Mouse (Mus musculus): Measurements from ENCODE around the gene Gipr.
A peak's percentile ranks its signal among the peaks of the same experiment; 100 is the strongest.

Gipr gene

GRCm38 (mm10) chr7:19184250-19184649 lies 18.3 kb upstream of the Gipr start:
- H3K36me3 ChIP-seq (ENCODE audit: insufficient read depth, low read length): peaks cover 39% of the 10 kb centered on the region
- H3K9me3 ChIP-seq (ENCODE audit: low read length): no peaks in the 10 kb centered on the region
- H3K27me3 ChIP-seq (ENCODE audit: insufficient read depth, low read length): peaks cover 5% of the 10 kb centered on the region; the same call in 1 of the 2 replicates
- TF ChIP-seq CTCF (conservative IDR thresholded peaks at IDR 0.05; ENCODE audit: low read length) (no peak), NANOG (IDR thresholded peaks at IDR 0.05; ENCODE audit: borderline replicate concordance, low read length) (no peak), POU5F1 (IDR thresholded peaks at IDR 0.05; ENCODE audit: borderline replicate concordance, low read length) (no peak)
- peaks cover 67% of the 10 kb centered on the region for H3K4me1 ChIP-seq (replicated peaks; ENCODE audit: low read depth, low read length)
- no peak overlapping the region for H3K4me3 ChIP-seq (replicated peaks; ENCODE audit: low read length)

- Histone ChIP-seq H3K4me3 (replicated peaks; ENCODE audit: low read length) (peak overlapping the region; percentile 83), H3K36me3 (ENCODE audit: insufficient read depth, low read length) (peaks cover 17% of the 10 kb centered on the region), H3K9me3 (ENCODE audit: low read length) (no peaks in the 10 kb centered on the region), H3K4me1 (replicated peaks; ENCODE audit: low read depth, low read length) (peaks cover 88% of the 10 kb centered on the region), H3K27me3 (ENCODE audit: insufficient read depth, low read length) (peaks cover 26% of the 10 kb centered on the region)
- TF ChIP-seq CTCF (conservative IDR thresholded peaks at IDR 0.05; ENCODE audit: low read length) (no peak), NANOG (IDR thresholded peaks at IDR 0.05; ENCODE audit: borderline replicate concordance, low read length) (no peak), POU5F1 (IDR thresholded peaks at IDR 0.05; ENCODE audit: borderline replicate concordance, low read length) (no peak)
Observed at GRCm38 (mm10) chr7:19180862-19181429, 15.0 kb upstream of the Gipr start.

GRCm38 (mm10) chr7:19179936-19180335 lies 14.0 kb upstream of the Gipr start:
- TF ChIP-seq NANOG (IDR thresholded peaks at IDR 0.05; ENCODE audit: borderline replicate concordance, low read length): no peak
- no peak for TF ChIP-seq CTCF (conservative IDR thresholded peaks at IDR 0.05; ENCODE audit: low read length)
- no peak for TF ChIP-seq POU5F1 (IDR thresholded peaks at IDR 0.05; ENCODE audit: borderline replicate concordance, low read length)
- H3K4me3 ChIP-seq (replicated peaks; ENCODE audit: low read length): peak overlapping the region; percentile 71
- peaks cover 78% of the 10 kb centered on the region for H3K4me1 ChIP-seq (replicated peaks; ENCODE audit: low read depth, low read length)
- H3K27me3 ChIP-seq (ENCODE audit: insufficient read depth, low read length): peaks cover 26% of the 10 kb centered on the region
- H3K36me3 ChIP-seq (ENCODE audit: insufficient read depth, low read length): peaks cover 10% of the 10 kb centered on the region
- H3K9me3 ChIP-seq (ENCODE audit: low read length): no peaks in the 10 kb centered on the region

GRCm38 (mm10) chr7:19179173-19179572 lies 13.2 kb upstream of the Gipr start:
- TF ChIP-seq POU5F1 (IDR thresholded peaks at IDR 0.05; ENCODE audit: borderline replicate concordance, low read length): no peak
- no peak; the same call in 1 of the 2 replicates for TF ChIP-seq CTCF (conservative IDR thresholded peaks at IDR 0.05; ENCODE audit: low read length)
- no peak for TF ChIP-seq NANOG (IDR thresholded peaks at IDR 0.05; ENCODE audit: borderline replicate concordance, low read length)
- H3K27me3 ChIP-seq (ENCODE audit: insufficient read depth, low read length): peaks cover 26% of the 10 kb centered on the region
- peak overlapping the region; percentile 71 for H3K4me3 ChIP-seq (replicated peaks; ENCODE audit: low read length)
- H3K4me1 ChIP-seq (replicated peaks; ENCODE audit: low read depth, low read length): peaks cover 73% of the 10 kb centered on the region
- H3K36me3 ChIP-seq (ENCODE audit: insufficient read depth, low read length): 0 out of 2 replicates have a peak, but pooled peaks cover 6% of the 10 kb centered on the region
- H3K9me3 ChIP-seq (ENCODE audit: low read length): no peaks in the 10 kb centered on the region

GRCm38 (mm10) chr7:19178443-19179092 lies 12.6 kb upstream of the Gipr start:
- peaks cover 69% of the 10 kb centered on the region for H3K4me1 ChIP-seq (replicated peaks; ENCODE audit: low read depth, low read length)
- peak; percentile 88 for TF ChIP-seq CTCF (conservative IDR thresholded peaks at IDR 0.05; ENCODE audit: low read length)
- TF ChIP-seq NANOG (IDR thresholded peaks at IDR 0.05; ENCODE audit: borderline replicate concordance, low read length): no peak
- no peaks in the 10 kb centered on the region for H3K9me3 ChIP-seq (ENCODE audit: low read length)
- H3K36me3 ChIP-seq (ENCODE audit: insufficient read depth, low read length): 0 out of 2 replicates have a peak, but pooled peaks cover 6% of the 10 kb centered on the region
- H3K27me3 ChIP-seq (ENCODE audit: insufficient read depth, low read length): peaks cover 26% of the 10 kb centered on the region
- H3K4me3 ChIP-seq (replicated peaks; ENCODE audit: low read length): peak overlapping the region; percentile 66

GRCm38 (mm10) chr7:19178035-19178434 lies 12.1 kb upstream of the Gipr start:
- Histone ChIP-seq H3K4me3 (replicated peaks; ENCODE audit: low read length) (peak overlapping the region; percentile 43), H3K9me3 (ENCODE audit: low read length) (no peaks in the 10 kb centered on the region), H3K4me1 (replicated peaks; ENCODE audit: low read depth, low read length) (peaks cover 69% of the 10 kb centered on the region), H3K36me3 (ENCODE audit: insufficient read depth, low read length) (0 out of 2 replicates have a peak, but pooled peaks cover 6% of the 10 kb centered on the region), H3K27me3 (ENCODE audit: insufficient read depth, low read length) (peaks cover 26% of the 10 kb centered on the region)
- no peak for TF ChIP-seq POU5F1 (IDR thresholded peaks at IDR 0.05; ENCODE audit: borderline replicate concordance, low read length)

GRCm38 (mm10) chr7:19177216-19177615 lies 11.3 kb upstream of the Gipr start:
- Histone ChIP-seq H3K9me3 (ENCODE audit: low read length) (no peaks in the 10 kb centered on the region), H3K4me3 (replicated peaks; ENCODE audit: low read length) (no peak overlapping the region), H3K36me3 (ENCODE audit: insufficient read depth, low read length) (no peaks in the 10 kb centered on the region), H3K27me3 (ENCODE audit: insufficient read depth, low read length) (peaks cover 26% of the 10 kb centered on the region), H3K4me1 (replicated peaks; ENCODE audit: low read depth, low read length) (peaks cover 69% of the 10 kb centered on the region)
- TF ChIP-seq POU5F1 (IDR thresholded peaks at IDR 0.05; ENCODE audit: borderline replicate concordance, low read length) (no peak), CTCF (conservative IDR thresholded peaks at IDR 0.05; ENCODE audit: low read length) (no peak), NANOG (IDR thresholded peaks at IDR 0.05; ENCODE audit: borderline replicate concordance, low read length) (no peak)

- TF ChIP-seq POU5F1 (IDR thresholded peaks at IDR 0.05; ENCODE audit: borderline replicate concordance, low read length) (no peak), NANOG (IDR thresholded peaks at IDR 0.05; ENCODE audit: borderline replicate concordance, low read length) (no peak), CTCF (conservative IDR thresholded peaks at IDR 0.05; ENCODE audit: low read length) (no peak)
- Histone ChIP-seq H3K9me3 (ENCODE audit: low read length) (no peaks in the 10 kb centered on the region), H3K4me3 (replicated peaks; ENCODE audit: low read length) (peak overlapping the region; percentile 77), H3K4me1 (replicated peaks; ENCODE audit: low read depth, low read length) (peaks cover 69% of the 10 kb centered on the region), H3K36me3 (ENCODE audit: insufficient read depth, low read length) (no peaks in the 10 kb centered on the region), H3K27me3 (ENCODE audit: insufficient read depth, low read length) (peaks cover 26% of the 10 kb centered on the region)
Observed at GRCm38 (mm10) chr7:19176516-19176947, 10.6 kb upstream of the Gipr start.
